Mouse (Mus musculus) ovary, adult 18-20 months (tissue): ENCODE results near the gene Arid1b.

ENCODE experiments used
- DNase-seq: peaks from one replicate; pipeline ENCODE4 v3.0.0; 2022; ENCODE audit warnings: low spot score, mixed read lengths

The Arid1b gene

DNA sequence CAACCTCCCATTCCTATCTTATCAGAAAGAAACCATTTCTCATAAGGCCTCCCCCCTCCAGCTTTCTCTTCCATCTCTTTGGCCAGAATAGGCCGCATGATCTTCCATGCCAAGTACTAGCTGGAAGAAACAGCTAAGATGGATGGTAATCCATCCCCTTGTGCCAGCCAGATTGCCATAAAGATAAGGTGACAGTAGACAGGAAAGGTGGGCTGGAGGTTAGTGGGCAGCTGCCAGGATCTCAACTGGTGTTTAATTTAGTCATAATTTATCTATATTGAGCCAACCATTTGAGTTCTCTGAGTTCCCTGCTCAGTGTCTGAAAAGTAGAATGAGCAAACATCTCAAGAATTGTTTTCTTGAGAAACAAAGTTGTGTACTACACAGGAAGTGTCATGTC lies 391.6 kb downstream of the Arid1b start:
- no peak for DNase-seq

DNA sequence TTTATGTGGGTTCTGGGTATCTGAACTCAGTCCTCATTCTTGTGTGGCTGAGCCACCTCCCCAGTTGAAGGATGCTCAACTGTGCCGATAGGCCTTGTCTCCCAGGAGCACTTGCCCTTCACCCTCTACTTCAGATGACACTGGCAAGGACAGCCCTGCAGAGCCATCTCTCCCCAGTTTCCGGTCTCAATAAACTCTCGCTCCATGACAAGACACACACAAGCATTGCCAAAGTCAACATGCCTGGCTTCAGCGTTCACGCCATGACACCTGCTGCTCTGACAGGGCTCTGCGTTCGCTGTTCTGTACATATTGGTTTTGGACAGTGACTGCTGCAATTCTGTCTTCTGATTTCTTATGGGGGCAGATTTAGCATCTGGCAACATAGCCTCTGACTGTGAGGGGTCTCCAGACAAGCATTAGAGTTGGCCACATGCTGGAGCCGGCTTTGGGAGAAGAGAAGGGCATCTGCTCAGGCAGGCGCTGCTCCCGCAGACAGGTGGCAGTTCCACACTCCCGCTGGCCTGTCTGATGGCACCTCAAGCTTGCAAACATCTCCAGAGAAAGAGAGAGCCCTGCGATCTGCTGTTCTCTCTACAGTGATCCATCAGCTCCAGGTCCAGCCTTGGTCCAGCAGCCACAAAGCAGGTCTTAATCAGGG lies 392.9 kb downstream of the Arid1b start:
- no peak for DNase-seq

DNA sequence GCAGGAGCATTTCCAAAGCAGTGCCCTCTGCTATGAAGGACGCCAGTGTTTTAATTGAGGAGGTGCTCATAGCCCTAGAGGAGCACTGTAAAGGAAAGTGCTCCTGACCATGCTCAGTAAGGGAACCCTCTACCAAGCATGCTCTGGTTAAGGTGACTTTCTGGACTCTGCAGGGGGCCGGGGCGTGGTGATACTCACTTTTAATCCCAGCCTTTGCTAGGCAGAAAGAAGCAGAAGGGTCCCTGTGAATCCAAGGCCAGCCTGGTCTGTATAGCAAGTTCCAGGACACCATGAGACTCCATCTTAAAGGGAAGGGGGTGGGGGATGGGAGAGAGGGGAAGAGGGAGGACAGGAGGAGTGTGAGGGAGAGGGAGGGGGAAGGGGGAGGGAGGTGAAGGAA lies 394.2 kb downstream of the Arid1b start:
- DNase-seq = no peak

DNA sequence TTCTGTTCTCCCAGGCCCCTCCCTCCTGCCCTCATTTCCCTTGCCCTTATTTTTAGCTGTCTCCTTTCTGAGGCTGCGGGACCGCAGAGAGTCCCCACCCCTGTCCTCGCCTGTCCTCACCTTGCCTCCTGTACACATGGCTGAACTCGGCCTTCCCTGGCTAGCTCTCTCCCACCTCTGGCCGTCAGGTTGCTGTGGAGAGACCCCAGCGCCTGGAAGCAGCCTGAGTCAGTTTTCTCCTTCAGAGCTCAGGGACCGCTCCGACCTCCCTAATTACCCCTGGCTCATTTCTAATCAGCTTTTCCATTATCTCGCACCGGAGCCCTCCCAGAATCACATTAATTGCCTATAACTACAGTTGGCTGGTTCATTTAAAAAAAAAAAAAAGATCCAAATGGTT lies 396.6 kb downstream of the Arid1b start:
- no peak for DNase-seq

DNA sequence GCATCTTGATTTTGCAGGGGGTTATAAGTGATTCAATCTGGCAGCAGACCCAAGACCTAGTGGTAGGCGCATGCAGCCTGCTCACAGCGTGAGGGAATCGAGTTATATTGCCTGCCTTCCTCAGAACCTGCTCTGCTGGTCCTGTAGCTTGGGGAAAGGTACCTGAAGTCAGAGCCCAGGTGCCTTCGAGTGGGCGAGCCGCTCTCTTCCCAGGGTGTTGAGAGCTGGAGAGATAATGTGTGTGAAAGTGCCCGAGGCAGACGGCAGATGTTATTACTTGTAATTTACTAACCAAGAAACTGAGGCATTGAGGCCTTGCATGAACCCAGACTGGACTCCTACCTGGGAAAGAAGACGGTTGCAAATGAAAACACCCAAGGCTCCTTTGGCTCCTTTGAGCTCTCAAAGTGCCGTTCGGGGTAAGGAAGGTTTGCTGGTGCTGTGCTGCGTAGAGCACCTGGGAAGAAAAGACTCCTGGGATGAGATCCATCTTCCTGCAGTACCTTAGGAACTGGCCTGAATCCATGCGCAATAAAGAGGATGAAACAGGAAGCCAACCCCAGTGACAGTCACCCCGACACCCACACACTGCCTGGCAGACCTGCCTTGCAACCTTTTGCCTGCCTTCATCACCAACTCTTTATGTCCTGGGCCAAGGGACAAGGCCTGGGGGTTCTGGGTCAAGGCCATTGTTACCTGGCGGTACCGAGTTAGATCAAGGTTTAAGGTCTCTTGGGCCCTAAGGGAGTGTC lies 401.5 kb downstream of the Arid1b start:
- no peak for DNase-seq

DNA sequence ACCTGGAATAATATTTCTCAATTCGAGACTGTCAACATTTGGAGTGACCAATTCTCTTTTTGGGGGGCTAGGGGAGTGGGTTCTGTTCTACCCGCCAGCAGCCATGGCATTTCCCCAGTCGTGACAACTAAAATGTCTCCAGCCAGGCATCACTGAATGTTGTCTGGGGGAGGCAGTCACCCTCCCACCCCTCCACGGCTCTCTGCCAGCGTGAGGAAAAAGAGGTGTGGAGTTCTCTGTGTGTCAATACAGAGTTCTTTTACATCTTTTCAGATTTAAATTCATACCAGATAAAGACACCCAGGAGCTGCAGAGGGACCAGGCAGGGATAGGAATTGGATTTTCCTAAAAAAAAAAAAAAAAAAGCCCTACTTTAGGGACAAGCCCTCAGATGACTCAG lies 402.1 kb downstream of the Arid1b start:
- no peak for DNase-seq
